Mouse (Mus musculus) limb, embryonic 11.5 days (tissue): ENCODE results near the gene Pde6b. TPM values are rescaled to one million over a fixed set of nuclear protein-coding genes. Genes with fewer than 3 reads are reported as not detected.

Experiments used
- ATAC-seq: fragments of 200-750 bp; cut with Nextera tagmentation; 2 replicates; pipeline ENCODE4 v1.8.0; 2017; ENCODE audit warnings: low read depth; ENCODE audit not compliant: insufficient number of reproducible peaks, low FRiP score, low TSS enrichment
- DNase-seq: peaks from one replicate; pipeline ENCODE4 v3.0.0-alpha.2; 2015; ENCODE audit warnings: low spot score
- H3K27ac ChIP-seq: fragments of 300-500 bp; sonication (generic); replicated peaks from 2 replicates; pipeline ENCODE4 v1.5.1; 2014; ENCODE audit warnings: low read depth, mild to moderate bottlenecking, low read length
- H3K27me3 ChIP-seq: fragments of 300-500 bp; sonication (generic); 2 replicates; pipeline ENCODE4 v1.6.1; 2014; ENCODE audit warnings: mild to moderate bottlenecking, low read length, mixed read lengths; ENCODE audit not compliant: control insufficient read depth, insufficient read depth
- H3K36me3 ChIP-seq: fragments of 300-500 bp; sonication (generic); 2 replicates; pipeline ENCODE4 v1.6.1; 2014; ENCODE audit warnings: mild to moderate bottlenecking, low read length, moderate library complexity, mixed read lengths; ENCODE audit not compliant: control insufficient read depth, insufficient read depth
- H3K4me1 ChIP-seq: fragments of 300-500 bp; sonication (generic); 2 replicates; pipeline ENCODE4 v1.6.1; 2014; ENCODE audit warnings: low read length, mixed read lengths; ENCODE audit not compliant: control insufficient read depth, insufficient read depth
- H3K4me2 ChIP-seq: fragments of 300-500 bp; sonication (generic); 2 replicates; pipeline ENCODE4 v1.6.1; 2014; ENCODE audit warnings: low read depth, mild to moderate bottlenecking, moderate library complexity; ENCODE audit not compliant: severe bottlenecking
- H3K4me3 ChIP-seq: fragments of 300-500 bp; sonication (generic); 2 replicates; pipeline ENCODE4 v1.5.1; 2014; ENCODE audit warnings: low read depth, low read length
- H3K9ac ChIP-seq: fragments of 300-500 bp; sonication (generic); 2 replicates; pipeline ENCODE4 v1.6.1; 2014; ENCODE audit warnings: mild to moderate bottlenecking, low read length
- H3K9me3 ChIP-seq: fragments of 300-500 bp; sonication (generic); 2 replicates; pipeline ENCODE4 v1.6.1; 2016; ENCODE audit warnings: low read length; ENCODE audit not compliant: control insufficient read depth
- WGBS: fragments of 180-500 bp; shearing (Covaris S2); extraction: QIAGEN DNeasy Blood & Tissue Kit; methylation state at CpG from one replicate; pipeline ENCODE4 v1.1.7; 2014; 5-methylcytosine and 5-hydroxymethylcytosine counted together
- polyA plus RNA-seq: library from polyadenylated mRNA; unstranded; fragments of >200 nt; fragmentation: Nextera tagmentation; extraction: Ambion mirVana; gene quantifications from 2 replicates; pipeline ENCODE4 v1.2.1, GENCODE M21; 2014

Pde6b gene
- polyA plus RNA-seq, 1 experiment from 2014 or later: 0.13 TPM

- Histone ChIP-seq H3K4me3 (peak within 1 kb of the TSS; percentile 74), H3K36me3 (peaks cover 2% of the 10 kb centered on the region; the same call in 1 of the 2 replicates), H3K4me1 (peaks cover 15% of the 10 kb centered on the region), H3K9me3 (no peaks in the 10 kb centered on the region), H3K27ac (peak within 1 kb of the TSS; percentile 90), H3K27me3 (no peaks in the 10 kb centered on the region), H3K4me2 (peak within 1 kb of the TSS; percentile 94), H3K9ac (peak within 1 kb of the TSS; percentile 98)
- peak; percentile 96 for ATAC-seq
- peak; percentile 98 for DNase-seq
- under 1% methylated on average over 60 of the region's 62 CpGs for WGBS
Observed at GRCm38 (mm10) chr5:108461082-108462065, 73.2 kb downstream of the Pde6b start, which contains the start of gene Pcgf3. Pcgf3 (plus strand) TSS chr5:108461232.

DNA sequence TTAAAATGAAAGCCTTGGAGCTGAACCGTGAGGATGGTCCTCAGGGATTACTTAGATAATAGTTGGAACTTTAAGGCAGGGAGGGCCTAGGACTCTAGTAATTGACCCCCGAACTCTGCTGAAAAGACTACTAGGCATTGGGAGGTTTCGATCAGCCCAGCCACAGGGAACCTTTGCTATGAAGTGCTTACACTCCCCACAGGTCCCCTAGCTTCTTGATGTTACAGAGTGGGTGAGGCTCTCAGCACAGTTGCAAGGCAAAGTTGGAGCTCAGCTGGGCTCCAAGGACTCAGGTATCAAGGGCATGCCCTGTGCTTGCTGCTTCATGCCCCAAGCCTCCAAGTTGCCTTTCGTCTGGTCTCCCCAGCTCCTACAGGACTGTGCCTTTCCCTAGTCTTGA, 74.3 kb downstream of the Pde6b start:
- no peak overlapping the region for H3K27ac ChIP-seq

GRCm38 (mm10) chr5:108465131-108465891, 77.1 kb downstream of the Pde6b start:
- 90% methylated on average over 6 of the region's 6 CpGs for WGBS
- no peak for ATAC-seq
- Histone ChIP-seq H3K27me3 (no peaks in the 10 kb centered on the region), H3K36me3 (peaks cover 3% of the 10 kb centered on the region; the same call in 1 of the 2 replicates), H3K4me1 (peaks cover 15% of the 10 kb centered on the region), H3K4me3 (no peak overlapping the region), H3K9me3 (no peaks in the 10 kb centered on the region), H3K9ac (no peak overlapping the region), H3K27ac (no peak overlapping the region), H3K4me2 (no peak overlapping the region)
- DNase-seq: no peak

More for the DNA sequence above, 74.3 kb downstream of the Pde6b start:
- H3K36me3 ChIP-seq: peaks cover 3% of the 10 kb centered on the region; the same call in 1 of the 2 replicates
- 53% methylated on average over 4 of the region's 4 CpGs for WGBS
- H3K9ac ChIP-seq: peak overlapping the region; percentile 98
- H3K4me3 ChIP-seq: peak overlapping the region; percentile 74
- peak overlapping the region; percentile 94 for H3K4me2 ChIP-seq
- DNase-seq (peak; percentile 23), ATAC-seq (no peak)
- H3K4me1 ChIP-seq: peaks cover 15% of the 10 kb centered on the region
- no peaks in the 10 kb centered on the region for H3K9me3 ChIP-seq
- no peaks in the 10 kb centered on the region for H3K27me3 ChIP-seq

GRCm38 (mm10) chr5:108466647-108467046, 78.5 kb downstream of the Pde6b start:
- no peak for DNase-seq
- no peak for ATAC-seq
- WGBS: 100% methylated on average over 1 of the region's 1 CpGs
- Histone ChIP-seq H3K4me2 (no peak overlapping the region), H3K27ac (no peak overlapping the region), H3K36me3 (peaks cover 3% of the 10 kb centered on the region; the same call in 1 of the 2 replicates), H3K27me3 (no peaks in the 10 kb centered on the region), H3K4me1 (peaks cover 15% of the 10 kb centered on the region), H3K9ac (no peak overlapping the region), H3K9me3 (no peaks in the 10 kb centered on the region), H3K4me3 (no peak overlapping the region)

- no peaks in the 10 kb centered on the region for H3K4me1 ChIP-seq
- ATAC-seq: no peak
- no peaks in the 10 kb centered on the region for H3K27me3 ChIP-seq
- DNase-seq: no peak
- 75% methylated on average over 7 of the region's 7 CpGs for WGBS
- H3K36me3 ChIP-seq: peaks cover 20% of the 10 kb centered on the region
- no peak overlapping the region for H3K4me2 ChIP-seq
- H3K9me3 ChIP-seq: no peaks in the 10 kb centered on the region
- no peak overlapping the region for H3K9ac ChIP-seq
- H3K4me3 ChIP-seq: no peak overlapping the region
- H3K27ac ChIP-seq: no peak overlapping the region
Observed at GRCm38 (mm10) chr5:108469617-108470016, 81.4 kb downstream of the Pde6b start.

GRCm38 (mm10) chr5:108473737-108474136, 85.5 kb downstream of the Pde6b start:
- WGBS: 95% methylated on average over 4 of the region's 4 CpGs
- no peak overlapping the region for H3K4me3 ChIP-seq
- no peaks in the 10 kb centered on the region for H3K9me3 ChIP-seq
- H3K27ac ChIP-seq: no peak overlapping the region
- H3K9ac ChIP-seq: no peak overlapping the region
- peaks cover 38% of the 10 kb centered on the region for H3K36me3 ChIP-seq
- H3K4me2 ChIP-seq: no peak overlapping the region
- no peak for ATAC-seq
- no peaks in the 10 kb centered on the region for H3K27me3 ChIP-seq
- H3K4me1 ChIP-seq: no peaks in the 10 kb centered on the region
- no peak for DNase-seq

DNA sequence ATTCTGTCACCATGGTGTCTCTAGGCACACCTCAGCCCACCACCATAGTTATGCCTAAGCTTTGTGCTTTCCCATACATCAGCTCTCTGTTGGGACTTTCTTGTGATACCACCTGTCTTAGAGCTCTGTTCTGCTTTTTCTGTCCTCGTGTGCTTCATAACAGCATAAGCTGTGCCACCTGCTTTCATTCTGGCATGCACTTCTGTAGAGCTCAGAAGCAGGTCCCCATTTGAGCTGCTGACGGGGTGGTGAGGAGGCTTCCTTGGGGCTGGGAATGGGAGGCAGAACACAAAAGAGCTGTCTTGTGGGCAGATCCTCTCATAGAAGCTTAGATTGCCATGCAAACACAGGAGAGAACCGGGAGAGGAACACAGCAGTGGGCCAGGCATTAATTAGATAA, 87.8 kb downstream of the Pde6b start:
- DNase-seq: no peak
- Histone ChIP-seq H3K4me3 (no peak overlapping the region), H3K9ac (no peak overlapping the region), H3K9me3 (no peaks in the 10 kb centered on the region), H3K4me2 (no peak overlapping the region), H3K36me3 (peaks cover 38% of the 10 kb centered on the region), H3K27me3 (no peaks in the 10 kb centered on the region), H3K27ac (no peak overlapping the region), H3K4me1 (no peaks in the 10 kb centered on the region)
- 89% methylated on average over 3 of the region's 3 CpGs for WGBS
- ATAC-seq: no peak
